ENCODE assay signal across 16 mouse cellular contexts in genomic region chr3:89288503-89288928, GRCm38 (mm10). TPM values are rescaled to one million over a fixed set of nuclear protein-coding genes. Genes with fewer than 3 reads are reported as not detected.
DNase-seq lines count a peak whose midpoint lies in the region; ATAC-seq and TF ChIP-seq lines count a peak whose summit lies in the region.
"Had no signal": no experiment of that assay in that cellular context is flagged by ENCODE, and none has a peak within 500 bp of the region (broad histone marks: within the 10 kb centered on the region; RNA-seq: fewer than 3 reads in every experiment).

No protein-coding gene starts in this region.

- no peak for DNase-seq in heart, postnatal 0 days (ENCODE audit: low spot score)
- DNase-seq in heart, adult 8-10 months (ENCODE audit: low spot score) = no peak
- DNase-seq in NIH3T3 (ENCODE audit: low read depth) = peak; percentile 40
- no peak for DNase-seq in kidney, postnatal 0 days (ENCODE audit: low spot score)
- no peak for DNase-seq in spleen, postnatal 10 days (ENCODE audit: low spot score in 2 of 2)
- no peak for DNase-seq in neural tube, embryonic 10.5 days (ENCODE audit: extremely low spot score, low spot score)
- no peak for DNase-seq in layer of hippocampus, postnatal 25 days (ENCODE audit: extremely low spot score in 1 of 2, low spot score in 1 of 2)
- DNase-seq: adrenal gland, adult 8-10 months; cerebellum, adult 2 months; right cerebral cortex, postnatal 14 days had no signal

- peaks cover 4% of the 10 kb centered on the region; the same call in 1 of the 2 replicates for H3K4me1 ChIP-seq in heart, postnatal 0 days (ENCODE audit: control insufficient read depth, insufficient read depth)
- peaks cover 8% of the 10 kb centered on the region; the same call in 1 of the 2 replicates for H3K4me1 ChIP-seq in kidney, postnatal 0 days (replicated peaks; ENCODE audit: insufficient read depth, low read length)
- H3K4me1 ChIP-seq: midbrain, embryonic 15.5 days; neural tube, embryonic 15.5 days had no signal

- H3K27me3 ChIP-seq in heart, postnatal 0 days (ENCODE audit: control insufficient read depth, insufficient read depth, low read length) = no peaks in the 10 kb centered on the region
- H3K27me3 ChIP-seq in C2C12 (ENCODE audit: control insufficient read depth, insufficient read depth, insufficient read length) = peaks cover 5% of the 10 kb centered on the region
- no peaks in the 10 kb centered on the region for H3K27me3 ChIP-seq in kidney, postnatal 0 days (ENCODE audit: insufficient read depth, low read length)
- H3K27me3 ChIP-seq: heart, embryonic 15.5 days; midbrain, embryonic 15.5 days; neural tube, embryonic 15.5 days had no signal

- no peak overlapping the region for H3ac ChIP-seq in C2C12 (ENCODE audit: control insufficient read depth, insufficient read length, low read depth)

- H3K79me2 ChIP-seq in C2C12 (ENCODE audit: control insufficient read depth, insufficient read depth) = no peaks in the 10 kb centered on the region

- TF ChIP-seq EP300 in heart, postnatal 0 days (IDR thresholded peaks at IDR 0.05; ENCODE audit: low read depth) = no peak

- no peak overlapping the region for H3K27ac ChIP-seq in heart, postnatal 0 days (ENCODE audit: low read depth)
- H3K27ac ChIP-seq in kidney, postnatal 0 days = peak overlapping the region; percentile 19; the same call in 1 of the 2 replicates
- H3K27ac ChIP-seq: midbrain, embryonic 15.5 days; neural tube, embryonic 15.5 days had no signal

- H3K9me3 ChIP-seq in heart, postnatal 0 days (replicated peaks; ENCODE audit: control insufficient read depth, low read length) = no peaks in the 10 kb centered on the region
- no peaks in the 10 kb centered on the region for H3K9me3 ChIP-seq in kidney, postnatal 0 days (replicated peaks; ENCODE audit: low read length)
- H3K9me3 ChIP-seq: heart, embryonic 15.5 days; midbrain, embryonic 15.5 days; neural tube, embryonic 15.5 days had no signal

- H3K4me3 ChIP-seq in heart, postnatal 0 days (ENCODE audit: low read depth, low read length) = no peak overlapping the region
- no peak overlapping the region for H3K4me3 ChIP-seq in C2C12 (ENCODE audit: insufficient read depth, poor library complexity, severe bottlenecking)
- H3K4me3 ChIP-seq in kidney, postnatal 0 days (replicated peaks; ENCODE audit: low read depth, low read length) = no peak overlapping the region
- H3K4me3 ChIP-seq: heart, embryonic 15.5 days; midbrain, embryonic 15.5 days; neural tube, embryonic 15.5 days had no signal

- no peak for TF ChIP-seq CTCF in heart, postnatal 0 days (IDR thresholded peaks at IDR 0.05; ENCODE audit: low read depth)
- TF ChIP-seq CTCF in C2C12 (IDR thresholded peaks at IDR 0.05; ENCODE audit: control insufficient read depth, insufficient read depth, insufficient read length) = no peak
- peak; percentile 17; the same call in 1 of the 2 replicates for TF ChIP-seq CTCF in kidney, postnatal 0 days (IDR thresholded peaks at IDR 0.05; ENCODE audit: low read depth)

- H3K4me2 ChIP-seq in heart, postnatal 0 days (ENCODE audit: low read depth, low read length) = no peak overlapping the region
- H3K4me2 ChIP-seq in kidney, postnatal 0 days (ENCODE audit: low read length) = no peak overlapping the region
- H3K4me2 ChIP-seq: heart, embryonic 15.5 days; midbrain, embryonic 15.5 days; neural tube, embryonic 15.5 days had no signal

- ATAC-seq in heart, postnatal 0 days (ENCODE audit: insufficient read depth, low read depth) = peak; percentile 66
- no peak; the same call in 1 of the 2 replicates for ATAC-seq in kidney, postnatal 0 days (replicated peaks; ENCODE audit: low FRiP score, low read depth)
- ATAC-seq: forebrain, embryonic 14.5 days; midbrain, embryonic 15.5 days had no signal

- 27% methylated on average over 7 of the region's 7 CpGs for WGBS in heart, postnatal 0 days
- 27% methylated on average over 7 of the region's 7 CpGs for WGBS in kidney, postnatal 0 days

- no peaks in the 10 kb centered on the region for H3K36me3 ChIP-seq in heart, postnatal 0 days (replicated peaks; ENCODE audit: control insufficient read depth, insufficient read depth, low read length)
- H3K36me3 ChIP-seq in C2C12 (ENCODE audit: control insufficient read depth, insufficient read depth) = no peaks in the 10 kb centered on the region
- H3K36me3 ChIP-seq in kidney, postnatal 0 days (ENCODE audit: insufficient read depth, low read length) = no peaks in the 10 kb centered on the region
- H3K36me3 ChIP-seq: heart, embryonic 15.5 days; midbrain, embryonic 15.5 days; neural tube, embryonic 15.5 days had no signal

- H3K9ac ChIP-seq in heart, postnatal 0 days (replicated peaks; ENCODE audit: low read depth, low read length) = no peak overlapping the region
- no peak overlapping the region for H3K9ac ChIP-seq in kidney, postnatal 0 days (ENCODE audit: low read depth, low read length)
- H3K9ac ChIP-seq: heart, embryonic 15.5 days; midbrain, embryonic 15.5 days; neural tube, embryonic 15.5 days had no signal

- no peaks in the 10 kb centered on the region for H3K79me3 ChIP-seq in C2C12 (ENCODE audit: low read depth)

TF ChIP-seq in C2C12, 6 proteins besides CTCF, POLR2A, EP300 and RAD21:
- TF ChIP-seq MAX (IDR thresholded peaks at IDR 0.05) (peak; percentile 38), MYOD1 (IDR thresholded peaks at IDR 0.05; ENCODE audit: control insufficient read depth, insufficient read length, low read depth) (no peak)

RNA-seq across cellular contexts. Expression of gene Efna1, which starts 7.6 kb away (rescaled TPM):
- 43.1 and 46.2 TPM in 2 replicates for total RNA-seq in heart, postnatal 0 days (2014; rRNA removed; ENCODE audit: low replicate concordance)
- 37.2 and 38.4 TPM in 2 replicates for polyA plus RNA-seq in heart, postnatal 0 days (2015; fragmentation: Nextera tagmentation; extraction: Ambion mirVana)
- total RNA-seq in heart, adult 8-10 months (2022) = 10 to 100 TPM; 28.2 to 36.1 (median 32.6) TPM
- polyA plus RNA-seq in C2C12 (2012; fragmentation: generic; extraction: Trizol) = 13.9 TPM
- polyA plus RNA-seq in kidney, postnatal 0 days (2015; fragmentation: Nextera tagmentation; extraction: Ambion mirVana) = 79.5 and 83.5 TPM in 2 replicates
- total RNA-seq in layer of hippocampus, postnatal 25 days (2021) = 1 to 10 TPM; 7.1 to 7.6 TPM
- total RNA-seq: MEL had no signal

RNA-seq across cellular contexts. Expression of gene Slc50a1, which starts 18.1 kb away (rescaled TPM):
- total RNA-seq in heart, postnatal 0 days (2014; rRNA removed; ENCODE audit: low replicate concordance) = 33.7 and 54.2 TPM in 2 replicates
- 50.7 and 52.0 TPM in 2 replicates for polyA plus RNA-seq in heart, postnatal 0 days (2015; fragmentation: Nextera tagmentation; extraction: Ambion mirVana)
- total RNA-seq in heart, adult 8-10 months (2022) = 10 to 100 TPM; 16.6 to 27.0 (median 21.0) TPM
- polyA plus RNA-seq in C2C12 (2012; fragmentation: generic; extraction: Trizol) = 48.7 TPM
- polyA plus RNA-seq in kidney, postnatal 0 days (2015; fragmentation: Nextera tagmentation; extraction: Ambion mirVana) = 75.8 and 82.2 TPM in 2 replicates
- 10 to 100 TPM; 39.5 to 49.3 TPM for total RNA-seq in layer of hippocampus, postnatal 25 days (2021)

RNA-seq across cellular contexts. Expression of gene Dpm3, which starts 29.4 kb away (rescaled TPM):
- total RNA-seq in heart, postnatal 0 days (2014; rRNA removed; ENCODE audit: low replicate concordance) = 271 and 450 TPM in 2 replicates
- 80.3 and 85.9 TPM in 2 replicates for polyA plus RNA-seq in heart, postnatal 0 days (2015; fragmentation: Nextera tagmentation; extraction: Ambion mirVana)
- total RNA-seq in heart, adult 8-10 months (2022) = 10 to 100 TPM; 49.1 to 65.7 (median 53.6) TPM
- 228 TPM for polyA plus RNA-seq in C2C12 (2012; fragmentation: generic; extraction: Trizol)
- polyA plus RNA-seq in kidney, postnatal 0 days (2015; fragmentation: Nextera tagmentation; extraction: Ambion mirVana) = 148 and 182 TPM in 2 replicates
- total RNA-seq in layer of hippocampus, postnatal 25 days (2021) = 10 to 100 TPM; 51.1 to 71.0 TPM

RNA-seq across cellular contexts. Expression of gene Efna3, which starts 34.2 kb away (rescaled TPM):
- total RNA-seq in heart, postnatal 0 days (2014; rRNA removed; ENCODE audit: low replicate concordance) = not detected in 2 replicates
- 0.12 and 0.44 TPM in 2 replicates for polyA plus RNA-seq in heart, postnatal 0 days (2015; fragmentation: Nextera tagmentation; extraction: Ambion mirVana)
- total RNA-seq in heart, adult 8-10 months (2022) = under 1 TPM in 1 of 4 experiments, not detected in 3; 0.11 TPM
- 2.9 TPM for polyA plus RNA-seq in C2C12 (2012; fragmentation: generic; extraction: Trizol)
- polyA plus RNA-seq in kidney, postnatal 0 days (2015; fragmentation: Nextera tagmentation; extraction: Ambion mirVana) = 4.2 and 6.1 TPM in 2 replicates
- 10 to 100 TPM; 77.1 to 82.6 TPM for total RNA-seq in layer of hippocampus, postnatal 25 days (2021)

RNA-seq across cellular contexts. Expression of gene Trim46, which starts 42.4 kb away (rescaled TPM):
- 0.08 and 0.62 TPM in 2 replicates for total RNA-seq in heart, postnatal 0 days (2014; rRNA removed; ENCODE audit: low replicate concordance)
- polyA plus RNA-seq in heart, postnatal 0 days (2015; fragmentation: Nextera tagmentation; extraction: Ambion mirVana) = 0.44 and 0.45 TPM in 2 replicates
- under 1 TPM; 0.34 to 0.87 (median 0.83) TPM for total RNA-seq in heart, adult 8-10 months (2022)
- 11.0 TPM for polyA plus RNA-seq in C2C12 (2012; fragmentation: generic; extraction: Trizol)
- polyA plus RNA-seq in kidney, postnatal 0 days (2015; fragmentation: Nextera tagmentation; extraction: Ambion mirVana) = 2.7 and 3.7 TPM in 2 replicates
- 10 to 100 TPM; 86.4 to 96.0 TPM for total RNA-seq in layer of hippocampus, postnatal 25 days (2021)
